Mouse (Mus musculus): ENCODE results near the gene Zfp385a. TPM values are rescaled to one million over a fixed set of nuclear protein-coding genes. Genes with fewer than 3 reads are reported as not detected.

Gene Zfp385a
- polyA plus RNA-seq, 1 experiment from 2014 or later, result 6.0 TPM

DNA sequence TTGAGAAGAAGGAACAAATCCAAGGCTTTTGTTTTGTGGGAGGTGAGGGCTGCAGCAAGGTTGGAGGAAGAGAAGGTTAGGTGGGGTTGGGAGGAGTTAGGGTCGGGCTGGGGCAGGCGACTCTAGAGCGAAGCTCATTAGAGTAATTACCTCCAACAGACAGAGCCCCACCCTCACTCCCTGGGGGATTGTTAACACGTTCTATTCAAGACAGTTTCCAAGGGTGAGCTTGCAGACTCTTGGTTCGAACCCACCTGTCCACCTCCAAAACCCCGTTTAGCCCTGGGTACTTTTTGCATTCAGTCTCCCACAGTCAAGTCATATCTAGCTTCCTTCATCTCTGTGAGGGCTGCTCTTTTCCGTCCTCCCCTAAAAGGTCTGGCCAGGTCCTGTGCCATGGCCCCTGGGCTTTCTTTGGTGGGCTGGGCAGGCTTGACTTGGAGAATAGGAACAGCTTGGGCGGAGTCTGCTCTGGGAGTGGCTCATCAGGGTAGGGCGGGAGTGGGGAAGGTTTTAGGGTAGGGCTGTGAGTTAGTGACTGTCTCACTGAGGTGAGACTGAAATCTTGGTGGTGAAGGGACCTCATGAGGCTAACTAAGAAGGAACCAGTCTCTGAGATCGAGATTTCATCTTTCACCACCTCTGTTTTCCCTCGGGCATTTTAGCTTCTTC lies 2.8 kb downstream of the Zfp385a start:
- no peak overlapping the region for H3K4me3 ChIP-seq (replicated peaks)
- no peak overlapping the region for H3K9ac ChIP-seq
- no peak for ATAC-seq (ENCODE audit: insufficient read depth)
- peaks cover 45% of the 10 kb centered on the region for H3K27me3 ChIP-seq
- H3K9me3 ChIP-seq (replicated peaks), result no peaks in the 10 kb centered on the region
- H3K4me1 ChIP-seq (replicated peaks), result peaks cover 50% of the 10 kb centered on the region
- H3K4me2 ChIP-seq, result no peak overlapping the region
- H3K27ac ChIP-seq (replicated peaks), result no peak overlapping the region
- 24% methylated on average over 11 of the region's 11 CpGs for whole genome bisulfite sequencing (ENCODE audit: insufficient replicate concordance)
- H3K36me3 ChIP-seq (replicated peaks), result no peaks in the 10 kb centered on the region

DNA sequence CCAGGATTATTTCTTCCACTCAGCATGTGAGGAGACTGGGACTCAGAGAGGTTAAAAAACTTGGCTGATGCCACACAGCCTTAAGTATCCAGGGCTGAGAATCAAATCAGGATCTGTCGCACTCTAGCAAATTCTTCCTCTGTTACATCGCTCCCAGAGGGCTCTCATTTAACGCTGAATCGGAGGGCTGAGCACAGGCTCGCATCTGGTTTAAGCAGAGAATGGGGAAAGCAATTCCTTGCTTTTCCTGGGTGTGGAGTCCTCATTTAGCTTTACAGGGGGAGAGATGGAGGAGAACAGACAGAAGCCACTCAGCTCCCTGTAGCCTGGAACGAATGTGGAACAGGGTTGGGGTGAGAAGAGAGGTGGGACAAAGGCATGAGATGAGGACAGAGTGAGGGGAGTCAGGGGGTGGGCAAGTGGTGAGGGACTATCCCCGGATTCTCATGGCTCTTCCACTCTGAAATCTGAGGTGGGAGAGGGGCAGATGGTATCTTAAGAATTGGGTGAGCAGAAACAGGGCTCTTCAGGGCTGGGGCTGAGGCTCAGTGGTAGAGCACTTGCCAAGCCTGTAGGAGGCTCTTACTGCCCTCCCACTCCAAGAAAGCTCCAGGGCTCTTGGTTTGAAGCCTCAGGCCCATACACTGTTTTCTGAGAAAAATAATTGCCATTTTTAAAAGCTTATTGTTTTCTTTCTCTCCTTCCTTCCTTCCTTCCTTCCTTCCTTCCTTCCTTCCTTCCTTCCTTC lies 4.2 kb downstream of the Zfp385a start:
- Histone ChIP-seq H3K4me2 (no peak overlapping the region), H3K9me3 (replicated peaks) (no peaks in the 10 kb centered on the region), H3K36me3 (replicated peaks) (no peaks in the 10 kb centered on the region), H3K4me3 (replicated peaks) (no peak overlapping the region), H3K27me3 (peaks cover 30% of the 10 kb centered on the region), H3K4me1 (replicated peaks) (peaks cover 49% of the 10 kb centered on the region), H3K9ac (no peak overlapping the region), H3K27ac (replicated peaks) (no peak overlapping the region)
- 56% methylated on average over 7 of the region's 7 CpGs for WGBS (ENCODE audit: insufficient replicate concordance)
- no peak for ATAC-seq (ENCODE audit: insufficient read depth)

DNA sequence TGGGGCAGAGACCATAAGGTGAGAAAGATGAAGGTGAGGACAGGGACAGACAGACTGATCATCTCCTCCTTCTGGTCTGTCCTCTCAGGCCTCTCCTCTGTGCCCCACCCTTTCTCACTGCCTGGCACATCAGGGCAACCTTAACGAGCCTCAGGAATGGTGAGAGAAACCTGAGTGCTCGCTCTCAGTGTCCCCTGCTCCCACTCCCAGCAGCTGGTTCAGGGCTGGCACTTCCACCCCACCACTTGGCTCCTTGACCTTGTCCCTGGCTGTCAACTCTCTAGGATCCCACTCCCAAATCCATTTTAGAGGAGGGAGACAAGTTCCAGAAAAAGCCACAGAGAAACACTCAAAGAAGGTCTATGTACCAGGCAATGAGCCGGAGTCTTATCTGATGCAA lies 4.9 kb downstream of the Zfp385a start:
- H3K27ac ChIP-seq (replicated peaks), result no peak overlapping the region
- peaks cover 43% of the 10 kb centered on the region for H3K4me1 ChIP-seq (replicated peaks)
- H3K9me3 ChIP-seq (replicated peaks), result no peaks in the 10 kb centered on the region
- no peak overlapping the region for H3K4me2 ChIP-seq
- WGBS (ENCODE audit: insufficient replicate concordance), result 50% methylated on average over 3 of the region's 3 CpGs
- peaks cover 24% of the 10 kb centered on the region for H3K27me3 ChIP-seq
- no peak overlapping the region for H3K9ac ChIP-seq
- no peak for ATAC-seq (ENCODE audit: insufficient read depth)
- no peak overlapping the region for H3K4me3 ChIP-seq (replicated peaks)
- H3K36me3 ChIP-seq (replicated peaks), result no peaks in the 10 kb centered on the region

DNA sequence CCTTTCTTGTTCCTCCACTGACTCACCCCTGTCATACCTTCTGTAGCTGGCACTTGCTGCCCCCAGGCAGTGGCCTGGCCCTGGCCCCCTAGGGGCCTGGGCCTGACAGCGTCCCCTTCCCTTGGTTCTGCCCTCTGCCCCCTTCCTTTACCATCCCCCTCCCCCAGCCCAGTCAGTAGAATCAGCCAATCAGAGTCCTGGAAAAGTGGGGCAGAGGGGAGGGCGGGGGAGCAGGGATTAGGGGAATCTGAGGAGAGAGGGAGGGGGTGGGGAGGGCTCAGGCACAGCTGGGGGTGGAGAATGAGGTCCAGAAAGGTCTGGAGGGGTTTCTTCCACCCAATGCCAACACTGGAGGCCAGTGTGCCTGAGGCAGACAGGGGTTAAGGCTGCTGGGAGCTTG lies 5.7 kb downstream of the Zfp385a start:
- H3K27me3 ChIP-seq, result peaks cover 16% of the 10 kb centered on the region
- no peaks in the 10 kb centered on the region for H3K36me3 ChIP-seq (replicated peaks)
- WGBS (ENCODE audit: insufficient replicate concordance), result 30% methylated on average over 2 of the region's 2 CpGs
- H3K27ac ChIP-seq (replicated peaks), result peak overlapping the region; percentile 67
- peaks cover 35% of the 10 kb centered on the region for H3K4me1 ChIP-seq (replicated peaks)
- H3K9ac ChIP-seq, result no peak overlapping the region
- peak overlapping the region; percentile 32 for H3K4me3 ChIP-seq (replicated peaks)
- no peaks in the 10 kb centered on the region for H3K9me3 ChIP-seq (replicated peaks)
- H3K4me2 ChIP-seq, result peak overlapping the region; percentile 54
- peak; percentile 39; the same call in 1 of the 2 replicates for ATAC-seq (ENCODE audit: insufficient read depth)

DNA sequence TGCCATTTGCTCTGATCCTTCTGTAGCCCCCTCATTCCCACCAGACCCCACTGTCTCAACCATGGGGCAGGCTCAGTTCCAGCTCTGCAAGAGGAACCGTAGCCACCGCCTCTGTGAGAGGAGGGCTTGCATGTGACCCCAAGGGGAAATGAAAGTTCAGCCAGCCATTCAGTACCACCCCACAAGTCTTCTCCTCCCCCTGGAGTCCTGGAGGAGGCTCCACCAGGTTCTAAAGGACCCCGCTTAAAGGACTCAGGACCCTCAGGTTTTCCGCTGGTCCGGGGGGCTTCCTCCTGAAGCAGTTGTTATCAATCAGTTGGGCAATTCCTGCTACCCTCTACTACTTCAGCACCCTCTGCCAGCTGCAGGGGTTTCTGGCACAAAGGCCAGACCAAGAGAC lies 6.2 kb downstream of the Zfp385a start:
- 63% methylated on average over 5 of the region's 5 CpGs for whole genome bisulfite sequencing (ENCODE audit: insufficient replicate concordance)
- Histone ChIP-seq H3K9ac (no peak overlapping the region), H3K9me3 (replicated peaks) (no peaks in the 10 kb centered on the region), H3K36me3 (replicated peaks) (no peaks in the 10 kb centered on the region), H3K4me2 (peak overlapping the region; percentile 54), H3K27me3 (peaks cover 11% of the 10 kb centered on the region), H3K27ac (replicated peaks) (peak overlapping the region; percentile 67), H3K4me3 (replicated peaks) (peak overlapping the region; percentile 32), H3K4me1 (replicated peaks) (peaks cover 30% of the 10 kb centered on the region)
- ATAC-seq (ENCODE audit: insufficient read depth), result peak; percentile 41

DNA sequence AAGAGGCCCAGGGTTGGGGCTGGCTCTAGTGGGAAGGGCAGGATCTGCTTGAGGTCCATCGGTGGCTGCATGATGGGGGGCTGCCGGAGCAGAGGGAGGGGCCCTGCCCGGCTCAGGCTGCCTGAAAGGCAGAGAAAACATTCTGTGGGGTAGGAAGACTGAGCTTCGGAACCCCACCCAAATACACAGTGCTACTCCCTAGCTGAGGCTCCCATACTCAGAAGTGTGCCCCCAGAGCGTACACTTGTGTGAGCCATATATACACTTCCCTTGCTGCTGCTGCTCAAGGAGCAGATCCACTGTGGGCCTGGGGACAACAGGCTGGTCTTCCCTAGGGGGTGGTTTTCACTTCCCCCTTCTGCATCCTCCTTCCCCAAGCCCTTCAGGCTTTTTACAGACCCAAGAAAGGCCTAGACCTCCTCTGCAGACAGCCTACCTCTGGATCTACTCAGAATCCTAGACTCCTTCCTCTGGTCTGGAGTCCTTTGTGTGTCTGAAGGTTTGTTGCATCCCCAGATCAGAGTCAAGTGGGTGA lies 6.7 kb downstream of the Zfp385a start:
- H3K36me3 ChIP-seq (replicated peaks), result no peaks in the 10 kb centered on the region
- WGBS (ENCODE audit: insufficient replicate concordance), result 54% methylated on average over 5 of the region's 5 CpGs
- peak overlapping the region; percentile 67; the same call in 1 of the 2 replicates for H3K27ac ChIP-seq (replicated peaks)
- no peak overlapping the region for H3K9ac ChIP-seq
- H3K4me2 ChIP-seq, result peak overlapping the region; percentile 54
- peak; percentile 38 for ATAC-seq (ENCODE audit: insufficient read depth)
- H3K4me1 ChIP-seq (replicated peaks), result peaks cover 29% of the 10 kb centered on the region
- peaks cover 6% of the 10 kb centered on the region for H3K27me3 ChIP-seq
- H3K9me3 ChIP-seq (replicated peaks), result no peaks in the 10 kb centered on the region
- peak overlapping the region; percentile 32 for H3K4me3 ChIP-seq (replicated peaks)

DNA sequence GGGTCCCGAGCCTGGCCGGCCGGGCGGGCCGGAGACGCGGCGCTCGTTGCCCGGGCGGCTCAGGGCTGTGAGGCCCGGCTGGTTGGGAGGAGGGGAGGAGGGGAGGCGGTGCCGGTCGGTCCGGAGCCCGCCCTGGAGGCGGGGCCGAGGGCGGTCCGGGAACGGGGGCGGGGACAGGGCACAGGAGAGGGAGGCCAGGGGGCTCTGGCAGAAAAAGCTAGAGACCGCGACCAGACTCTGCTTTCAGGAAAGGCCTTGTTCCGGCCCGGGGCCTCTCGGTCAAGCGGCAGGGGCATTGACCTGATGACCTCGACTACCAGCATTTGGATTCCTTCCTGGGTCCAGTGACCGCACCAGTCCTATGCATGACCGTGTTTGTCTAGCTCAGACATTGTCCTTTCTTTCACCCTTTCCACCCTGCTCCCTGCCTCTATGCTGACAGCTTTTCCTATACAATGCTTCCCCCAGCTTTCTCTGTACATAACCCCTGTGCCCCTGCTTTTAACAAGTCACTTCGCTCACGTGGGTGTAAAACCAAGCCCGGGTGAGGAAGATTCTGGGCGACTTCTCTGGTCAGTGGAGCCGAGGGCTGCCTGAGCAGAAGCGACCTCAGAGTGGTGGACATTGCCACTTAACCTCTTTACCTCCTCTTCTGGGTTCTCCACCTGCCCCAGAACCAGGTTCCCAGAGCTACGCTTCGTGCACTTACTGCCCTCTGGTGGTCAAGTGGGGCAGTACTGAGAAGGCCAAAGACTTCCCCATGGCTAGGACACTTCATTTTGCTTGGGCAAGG lies 16.2 kb downstream of the Zfp385a start:
- no peaks in the 10 kb centered on the region for H3K36me3 ChIP-seq (replicated peaks)
- H3K9me3 ChIP-seq (replicated peaks), result no peaks in the 10 kb centered on the region
- H3K27me3 ChIP-seq, result peaks cover 12% of the 10 kb centered on the region; the same call in 1 of the 2 replicates
- H3K4me1 ChIP-seq (replicated peaks), result peaks cover 45% of the 10 kb centered on the region
- peak overlapping the region; percentile 96 for H3K4me2 ChIP-seq
- peak overlapping the region; percentile 65 for H3K4me3 ChIP-seq (replicated peaks)
- ATAC-seq (ENCODE audit: insufficient read depth), result peak; percentile 94
- H3K9ac ChIP-seq, result peak overlapping the region; percentile 57
- peak overlapping the region; percentile 74 for H3K27ac ChIP-seq (replicated peaks)
- 1% methylated on average over 40 of the region's 40 CpGs for WGBS (ENCODE audit: insufficient replicate concordance)

DNA sequence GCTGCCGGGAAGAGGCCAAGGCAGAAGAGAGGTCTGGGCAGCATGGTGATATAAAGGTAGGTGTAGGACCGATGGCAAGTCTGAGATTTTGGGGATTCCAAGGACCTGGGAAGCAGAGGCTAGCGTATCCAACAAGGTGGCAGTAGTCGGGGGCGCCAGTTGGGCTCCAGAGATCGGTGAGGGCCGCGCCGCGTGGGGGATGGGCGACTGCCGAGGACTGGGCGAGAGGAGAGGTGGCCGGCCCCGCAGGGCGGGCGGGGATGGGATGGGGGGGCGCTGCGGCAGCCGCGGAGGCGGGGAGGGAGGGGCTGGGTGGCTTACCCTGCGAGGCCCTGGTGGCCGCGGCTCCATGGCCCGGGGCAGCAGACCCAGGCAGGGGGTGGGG lies 16.8 kb downstream of the Zfp385a start:
- WGBS (ENCODE audit: insufficient replicate concordance), result 3% methylated on average over 20 of the region's 26 CpGs
- Histone ChIP-seq H3K9me3 (replicated peaks) (no peaks in the 10 kb centered on the region), H3K9ac (peak overlapping the region; percentile 57), H3K4me1 (replicated peaks) (peaks cover 45% of the 10 kb centered on the region), H3K4me2 (peak overlapping the region; percentile 96), H3K4me3 (replicated peaks) (peak overlapping the region; percentile 65), H3K36me3 (replicated peaks) (no peaks in the 10 kb centered on the region; the same call in 1 of the 2 replicates), H3K27ac (replicated peaks) (peak overlapping the region; percentile 74), H3K27me3 (peaks cover 12% of the 10 kb centered on the region; the same call in 1 of the 2 replicates)
- peak; percentile 61 for ATAC-seq (ENCODE audit: insufficient read depth)

DNA sequence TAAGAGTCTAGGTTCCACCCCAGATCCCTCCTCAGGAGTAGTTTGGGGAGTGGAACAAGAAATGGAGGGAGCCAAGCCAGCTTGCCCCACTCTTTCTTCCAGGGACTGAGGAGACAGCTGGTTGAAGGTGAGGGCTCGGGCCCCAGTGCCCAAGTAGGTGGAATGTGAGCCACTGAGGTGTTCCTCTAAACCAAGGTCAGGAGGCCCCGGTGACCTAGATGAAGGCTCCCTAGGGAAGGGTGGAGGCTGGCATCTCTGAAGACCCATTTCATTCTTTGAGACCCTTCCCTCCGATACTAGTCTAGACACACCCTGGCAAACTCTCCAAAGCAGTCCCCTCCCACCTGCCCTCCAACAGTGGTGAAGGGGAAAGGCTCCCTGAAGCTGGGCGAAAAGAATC lies 17.5 kb downstream of the Zfp385a start:
- no peak overlapping the region for H3K9ac ChIP-seq
- H3K4me3 ChIP-seq (replicated peaks), result peak overlapping the region; percentile 65; the same call in 1 of the 2 replicates
- no peak overlapping the region for H3K27ac ChIP-seq (replicated peaks)
- H3K36me3 ChIP-seq (replicated peaks), result peaks cover 6% of the 10 kb centered on the region; the same call in 1 of the 2 replicates
- H3K9me3 ChIP-seq (replicated peaks), result no peaks in the 10 kb centered on the region
- H3K4me1 ChIP-seq (replicated peaks), result peaks cover 45% of the 10 kb centered on the region
- H3K27me3 ChIP-seq, result peaks cover 12% of the 10 kb centered on the region; the same call in 1 of the 2 replicates
- H3K4me2 ChIP-seq, result peak overlapping the region; percentile 96
- ATAC-seq (ENCODE audit: insufficient read depth), result no peak
- 53% methylated on average over 4 of the region's 4 CpGs for WGBS (ENCODE audit: insufficient replicate concordance)

DNA sequence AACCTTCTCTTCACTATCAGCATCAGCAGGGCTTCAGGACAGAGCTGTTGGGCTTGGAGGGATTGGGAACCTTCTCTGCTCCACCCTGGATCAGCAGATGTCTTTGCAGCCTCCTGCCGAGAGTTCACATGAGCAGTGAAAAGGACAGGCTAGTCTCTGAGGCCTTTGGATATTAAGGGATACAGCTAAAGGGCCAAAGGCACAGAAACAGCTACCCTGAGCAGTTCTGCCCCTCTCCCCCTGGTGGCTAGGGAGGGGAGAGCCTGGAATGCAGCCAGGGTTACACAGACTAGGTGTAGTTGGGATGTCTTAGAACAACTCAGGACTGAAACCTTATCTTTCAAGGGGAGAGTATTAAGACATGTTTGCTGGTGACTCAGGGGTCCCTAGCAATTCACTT lies 18.8 kb downstream of the Zfp385a start:
- 87% methylated on average over 1 of the region's 1 CpGs for WGBS (ENCODE audit: insufficient replicate concordance)
- peaks cover 6% of the 10 kb centered on the region; the same call in 1 of the 2 replicates for H3K36me3 ChIP-seq (replicated peaks)
- peaks cover 45% of the 10 kb centered on the region for H3K4me1 ChIP-seq (replicated peaks)
- H3K4me3 ChIP-seq (replicated peaks), result no peak overlapping the region
- H3K4me2 ChIP-seq, result no peak overlapping the region
- peaks cover 12% of the 10 kb centered on the region; the same call in 1 of the 2 replicates for H3K27me3 ChIP-seq
- H3K9me3 ChIP-seq (replicated peaks), result no peaks in the 10 kb centered on the region
- no peak overlapping the region for H3K9ac ChIP-seq
- no peak for ATAC-seq (ENCODE audit: insufficient read depth)
- no peak overlapping the region for H3K27ac ChIP-seq (replicated peaks)

Measured in liver, embryonic 15.5 days (tissue).